In genomic region chr10:61715462-61715837, GRCm38 (mm10) we compare ENCODE assay signal across 8 mouse cellular contexts. TPM values are rescaled to one million over a fixed set of nuclear protein-coding genes. Genes with fewer than 3 reads are reported as not detected.
DNase-seq lines count a peak whose midpoint lies in the region; ATAC-seq and TF ChIP-seq lines count a peak whose summit lies in the region.

No protein-coding gene starts in this region.

- peaks cover 10% of the 10 kb centered on the region for H3K4me1 ChIP-seq in kidney, embryonic 16.5 days (ENCODE audit: insufficient read depth, low read length)
- H3K4me1 ChIP-seq in cortical plate, adult 2 months (ENCODE audit: control insufficient read depth, insufficient read depth, low read length): no peaks in the 10 kb centered on the region
- H3K4me1 ChIP-seq in hindbrain, embryonic 16.5 days (ENCODE audit: control insufficient read depth, insufficient read depth, low read depth, low read length): peaks cover 5% of the 10 kb centered on the region; the same call in 1 of the 2 replicates
- peaks cover 4% of the 10 kb centered on the region for H3K4me1 ChIP-seq in midbrain, embryonic 15.5 days

- H3K27me3 ChIP-seq in kidney, embryonic 16.5 days (ENCODE audit: insufficient read depth, low read length): no peaks in the 10 kb centered on the region
- H3K27me3 ChIP-seq in hindbrain, embryonic 16.5 days (replicated peaks; ENCODE audit: control insufficient read depth, insufficient read depth, low read length): no peaks in the 10 kb centered on the region
- H3K27me3 ChIP-seq in midbrain, embryonic 15.5 days (replicated peaks): 0 out of 2 replicates have a peak, but pooled peaks cover 2% of the 10 kb centered on the region

- peak overlapping the region; percentile 93 for H3K4me2 ChIP-seq in kidney, embryonic 16.5 days (replicated peaks; ENCODE audit: low read depth, low read length)
- peak overlapping the region; percentile 95 for H3K4me2 ChIP-seq in hindbrain, embryonic 16.5 days (ENCODE audit: low read length)
- H3K4me2 ChIP-seq in midbrain, embryonic 15.5 days: peak overlapping the region; percentile 82

- no peak for TF ChIP-seq CTCF in cortical plate, adult 2 months (IDR thresholded peaks at IDR 0.05; ENCODE audit: extremely low read depth, insufficient read depth, low read length)

- DNase-seq in kidney, adult 9 months: no peak
- DNase-seq in layer of hippocampus, adult 9-10 months (ENCODE audit: low spot score): no peak
- no peak for DNase-seq in cerebellum, adult 8-10 months

- no peak overlapping the region for H3K27ac ChIP-seq in kidney, embryonic 16.5 days (ENCODE audit: low read length)
- H3K27ac ChIP-seq in cortical plate, adult 2 months (ENCODE audit: insufficient read depth, low read length): no peak overlapping the region
- no peak overlapping the region for H3K27ac ChIP-seq in hindbrain, embryonic 16.5 days (ENCODE audit: low read depth, low read length)
- no peak overlapping the region for H3K27ac ChIP-seq in midbrain, embryonic 15.5 days

- no peaks in the 10 kb centered on the region for H3K9me3 ChIP-seq in kidney, embryonic 16.5 days (ENCODE audit: low read length)
- no peaks in the 10 kb centered on the region for H3K9me3 ChIP-seq in hindbrain, embryonic 16.5 days (ENCODE audit: control insufficient read depth, low read length)
- no peaks in the 10 kb centered on the region for H3K9me3 ChIP-seq in midbrain, embryonic 15.5 days

- H3K4me3 ChIP-seq in kidney, embryonic 16.5 days (ENCODE audit: low read length): peak overlapping the region; percentile 67
- peak overlapping the region; percentile 52 for H3K4me3 ChIP-seq in cortical plate, adult 2 months (ENCODE audit: insufficient read depth, low read length)
- peak overlapping the region; percentile 59 for H3K4me3 ChIP-seq in hindbrain, embryonic 16.5 days (ENCODE audit: low read length)
- peak overlapping the region; percentile 54 for H3K4me3 ChIP-seq in midbrain, embryonic 15.5 days

- H3K36me3 ChIP-seq in kidney, embryonic 16.5 days (ENCODE audit: insufficient read depth, low read length): no peaks in the 10 kb centered on the region
- no peaks in the 10 kb centered on the region for H3K36me3 ChIP-seq in hindbrain, embryonic 16.5 days (ENCODE audit: control insufficient read depth, insufficient read depth, low read length)
- H3K36me3 ChIP-seq in midbrain, embryonic 15.5 days (replicated peaks): no peaks in the 10 kb centered on the region

- ATAC-seq in kidney, embryonic 16.5 days (ENCODE audit: low FRiP score, low TSS enrichment): no peak
- ATAC-seq in hindbrain, embryonic 16.5 days: peak; percentile 70
- ATAC-seq in midbrain, embryonic 15.5 days (replicated peaks): peak; percentile 54; the same call in 1 of the 2 replicates
- no peak for ATAC-seq in monocyte, adult 5-6 weeks (replicated peaks; ENCODE audit: insufficient number of reproducible peaks, low FRiP score, low TSS enrichment, poor library complexity, severe bottlenecking)

- 2% methylated on average over 11 of the region's 11 CpGs for WGBS in kidney, embryonic 16.5 days
- WGBS in hindbrain, embryonic 16.5 days: 4% methylated on average over 11 of the region's 11 CpGs
- 3% methylated on average over 11 of the region's 11 CpGs for WGBS in midbrain, embryonic 15.5 days

- peak overlapping the region; percentile 72 for H3K9ac ChIP-seq in kidney, embryonic 16.5 days (replicated peaks; ENCODE audit: low read length)
- H3K9ac ChIP-seq in hindbrain, embryonic 16.5 days (ENCODE audit: low read depth, low read length): peak overlapping the region; percentile 71
- H3K9ac ChIP-seq in midbrain, embryonic 15.5 days: peak overlapping the region; percentile 47

- TF ChIP-seq POLR2A in cortical plate, adult 2 months (IDR thresholded peaks at IDR 0.05; ENCODE audit: extremely low read depth, insufficient read depth, low read length): no peak

RNA-seq across cellular contexts. Expression of gene Aifm2, which starts 0.4 kb away (rescaled TPM):
- polyA plus RNA-seq in kidney, embryonic 16.5 days (2015; fragmentation: Nextera tagmentation; extraction: Ambion mirVana): 24.3 and 28.0 TPM in 2 replicates
- polyA plus RNA-seq in cortical plate, adult 2 months (2012; rRNA removed): 8.7 and 10.6 TPM in 2 replicates
- 15.8 and 19.2 TPM in 2 replicates for polyA plus RNA-seq in hindbrain, embryonic 16.5 days (2015; fragmentation: Nextera tagmentation; extraction: Ambion mirVana)
- 12.0 and 14.0 TPM in 2 replicates for polyA plus RNA-seq in midbrain, embryonic 15.5 days (2015; fragmentation: Nextera tagmentation; extraction: Ambion mirVana)
- total RNA-seq in monocyte, adult 5-6 weeks (2017): 8.5 to 18.3 TPM (median 17.4 TPM) in 3 replicates

RNA-seq across cellular contexts. Expression of gene Tysnd1, which starts 20.1 kb away (rescaled TPM):
- 31.2 and 37.0 TPM in 2 replicates for polyA plus RNA-seq in kidney, embryonic 16.5 days (2015; fragmentation: Nextera tagmentation; extraction: Ambion mirVana)
- 23.6 and 25.5 TPM in 2 replicates for polyA plus RNA-seq in cortical plate, adult 2 months (2012; rRNA removed)
- polyA plus RNA-seq in hindbrain, embryonic 16.5 days (2015; fragmentation: Nextera tagmentation; extraction: Ambion mirVana): 24.5 and 25.0 TPM in 2 replicates
- 31.1 and 32.9 TPM in 2 replicates for polyA plus RNA-seq in midbrain, embryonic 15.5 days (2015; fragmentation: Nextera tagmentation; extraction: Ambion mirVana)
- 6.6 to 14.0 TPM (median 9.7 TPM) in 3 replicates for total RNA-seq in monocyte, adult 5-6 weeks (2017)

RNA-seq across cellular contexts. Expression of gene Sar1a, which starts 35.4 kb away (rescaled TPM):
- polyA plus RNA-seq in kidney, embryonic 16.5 days (2015; fragmentation: Nextera tagmentation; extraction: Ambion mirVana): 247 and 260 TPM in 2 replicates
- 106 and 108 TPM in 2 replicates for polyA plus RNA-seq in cortical plate, adult 2 months (2012; rRNA removed)
- 204 and 210 TPM in 2 replicates for polyA plus RNA-seq in hindbrain, embryonic 16.5 days (2015; fragmentation: Nextera tagmentation; extraction: Ambion mirVana)
- 199 and 206 TPM in 2 replicates for polyA plus RNA-seq in midbrain, embryonic 15.5 days (2015; fragmentation: Nextera tagmentation; extraction: Ambion mirVana)
- 189 to 231 TPM (median 229 TPM) in 3 replicates for total RNA-seq in monocyte, adult 5-6 weeks (2017)

Comparison
In these comparisons a context has a peak if more than half of its experiments do, and no peak if none do; other contexts are left out.
1. ATAC-seq: peak in hindbrain, embryonic 16.5 days (single experiment) and midbrain, embryonic 15.5 days (single experiment); none in kidney, embryonic 16.5 days (single experiment) and monocyte, adult 5-6 weeks (single experiment).
2. Peak in every context shown above with its lines, with median percentiles within 50 percentile points of each other: H3K4me2 ChIP-seq, H3K4me3 ChIP-seq and H3K9ac ChIP-seq.